Mouse (Mus musculus): Measurements from ENCODE around the gene Ubqlnl.

GRCm38 (mm10) chr7:104178422-104179054, 28.2 kb upstream of the Ubqlnl start:
- TF ChIP-seq CTCF (IDR thresholded peaks at IDR 0.05; ENCODE audit: extremely low read depth, insufficient read depth, low read length) (no peak), POLR2A (IDR thresholded peaks at IDR 0.05; ENCODE audit: extremely low read depth, insufficient read depth, low read length) (no peak)

Data from cortical plate, adult 2 months (tissue).